Mouse (Mus musculus): ENCODE results near the gene Psmd3.
"Not testable (repeated sequence)": the region's sequence is repeated elsewhere in the genome, so short reads cannot be mapped to it uniquely, and the experiment has no call there.

The Psmd3 gene

DNA sequence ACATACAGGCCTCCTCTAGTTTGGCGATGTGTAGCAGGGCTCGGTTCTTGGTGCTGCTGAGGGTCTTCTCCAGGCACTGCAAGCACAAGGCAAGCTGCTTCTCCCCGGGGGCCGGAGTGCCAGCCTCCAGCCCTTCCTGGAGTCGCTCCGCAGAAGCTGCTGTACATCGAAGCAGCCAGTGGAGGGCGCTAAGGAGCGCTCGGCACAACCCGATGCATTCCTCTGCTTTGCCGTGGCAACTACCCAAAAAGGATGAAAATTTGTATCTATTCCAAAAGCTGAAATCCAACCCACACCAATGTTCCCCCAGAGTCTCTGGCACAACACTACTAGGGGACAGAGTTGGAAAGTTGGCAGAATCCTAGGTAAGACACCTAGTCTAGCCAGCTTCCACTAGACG lies 35.5 kb downstream of the Psmd3 start:
- DNase-seq (ENCODE audit: low spot score in 2 of 2) = peak in 1 of 2 experiments; percentile 28

DNA sequence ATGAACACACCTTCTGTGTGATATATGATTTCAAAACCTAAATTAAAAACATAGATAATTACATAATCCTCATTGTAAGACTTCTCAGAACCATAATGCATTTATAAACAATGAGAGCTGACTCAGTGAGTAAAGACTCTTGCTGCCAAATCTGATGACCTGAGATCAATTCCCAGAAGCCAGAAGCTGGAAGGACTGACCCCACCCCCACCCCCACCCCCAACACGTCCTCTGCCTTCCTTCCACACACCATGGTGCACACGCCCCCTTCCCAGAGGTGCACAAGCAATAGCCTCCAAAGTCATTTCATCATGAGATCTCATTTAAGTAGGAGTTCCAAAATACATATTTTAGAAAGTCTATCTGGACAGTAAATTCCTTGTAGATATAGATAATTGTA lies 38.4 kb downstream of the Psmd3 start:
- DNase-seq (ENCODE audit: low spot score in 2 of 2) = no peak

DNA sequence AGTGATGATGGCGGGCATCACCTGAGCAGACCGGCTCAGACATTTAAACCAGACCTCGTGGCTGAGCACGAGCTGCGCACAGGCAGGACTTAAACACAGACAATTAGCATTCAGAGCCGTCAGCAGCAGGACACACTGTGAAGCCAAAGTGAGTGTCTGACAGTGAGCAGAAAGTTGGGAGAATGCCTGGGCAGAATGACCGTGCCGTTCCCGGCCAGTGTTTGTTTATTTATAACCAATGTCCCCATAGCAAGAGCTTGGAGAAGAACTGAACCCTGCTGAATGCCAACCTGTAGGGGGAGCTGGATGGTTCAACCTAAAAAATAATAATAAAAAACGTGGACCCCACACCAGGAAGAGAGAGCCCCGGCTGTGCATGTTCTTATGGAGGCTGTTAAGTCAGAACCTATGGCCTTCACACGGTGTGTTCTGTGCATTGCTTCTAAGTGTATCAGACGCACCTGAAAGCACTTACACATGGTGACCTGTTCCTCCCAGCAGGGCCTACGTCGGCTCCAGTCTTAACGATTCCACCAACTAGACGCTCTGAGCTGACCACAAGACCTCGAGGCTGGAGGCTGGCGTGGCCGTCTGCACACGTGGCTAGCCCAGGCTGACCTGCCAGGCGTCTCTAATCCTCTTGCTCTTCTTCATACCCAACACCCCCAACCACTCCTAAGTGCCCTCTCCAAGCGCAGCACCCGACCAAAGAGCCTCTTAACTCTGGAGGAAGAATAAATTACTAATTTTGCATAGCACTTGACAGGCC lies 39.3 kb downstream of the Psmd3 start:
- peak; percentile 18 to 64 for DNase-seq (ENCODE audit: low spot score in 2 of 2)

DNA sequence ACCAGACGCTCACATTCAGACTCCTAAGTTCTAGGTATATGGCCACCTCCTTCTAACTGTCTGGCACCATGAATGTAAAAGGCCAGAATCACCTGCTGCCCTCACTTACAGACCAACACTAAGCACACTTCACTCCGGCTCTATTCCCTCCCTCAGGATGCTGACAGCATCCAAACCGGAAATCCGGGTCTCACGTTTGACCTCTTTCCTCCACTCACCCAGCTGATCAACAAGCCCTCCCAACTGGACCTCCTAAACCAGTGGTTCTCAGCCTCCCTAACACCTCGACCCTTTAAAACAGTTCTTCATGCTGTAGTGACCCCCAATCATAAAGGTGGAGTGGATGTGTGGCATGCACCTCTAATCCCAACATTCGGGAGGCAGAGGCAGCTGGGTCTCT lies 40.7 kb downstream of the Psmd3 start:
- no peak for DNase-seq (ENCODE audit: low spot score in 2 of 2)

DNA sequence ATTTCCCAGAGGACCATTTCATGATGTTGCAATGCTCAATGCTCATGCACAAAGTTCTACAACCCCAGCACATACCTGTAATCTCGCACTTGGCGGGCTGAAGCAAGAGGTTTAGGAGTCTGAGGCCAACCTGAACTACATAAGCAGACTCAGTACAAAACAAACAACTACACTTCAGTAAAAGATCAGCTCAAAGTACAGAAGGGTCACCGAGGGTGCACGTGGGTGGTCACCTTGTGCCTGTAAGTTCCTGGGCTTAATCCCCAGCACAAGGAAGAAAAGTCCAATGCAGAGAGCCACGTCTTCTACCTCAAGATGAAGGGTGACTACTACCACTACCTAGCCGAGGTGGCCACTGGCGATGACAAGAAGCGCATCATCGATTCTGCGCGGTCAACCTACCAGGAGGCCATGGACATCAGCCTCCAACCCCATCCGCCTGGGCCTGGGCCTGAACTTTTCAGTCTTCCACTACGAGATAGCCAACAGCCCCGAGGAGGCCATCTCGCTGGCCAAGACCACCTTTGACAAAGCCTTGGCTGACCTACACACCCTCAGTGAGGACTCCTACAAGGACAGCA lies 43.7 kb downstream of the Psmd3 start:
- no peak for DNase-seq (ENCODE audit: low spot score in 2 of 2)

DNA sequence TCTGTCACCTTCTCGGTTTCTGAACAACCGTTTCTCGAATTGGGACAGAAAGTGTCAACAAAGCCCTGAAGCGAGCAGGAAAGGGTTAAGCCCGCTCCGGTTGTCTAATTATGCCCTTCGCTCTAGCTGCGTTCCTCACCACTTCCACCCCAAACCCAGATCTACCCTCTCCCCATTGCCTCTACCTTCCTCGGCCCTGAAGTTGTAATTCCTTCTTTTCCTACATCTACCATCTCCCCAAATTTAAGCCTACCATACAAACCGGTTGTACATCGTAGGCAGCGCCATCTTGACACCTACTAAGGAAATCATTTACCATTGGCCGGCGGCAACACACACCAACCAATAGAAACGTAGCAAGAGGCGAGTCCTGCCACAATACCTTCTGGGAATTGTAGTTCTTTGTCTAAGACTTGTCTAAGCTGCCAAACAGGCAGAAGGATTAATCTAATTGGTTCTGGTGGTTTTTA lies 46.8 kb downstream of the Psmd3 start, which contains the start of gene Med24:
Med24 (minus strand) TSS at position 317 of the 470 bp plus-strand sequence.
- peak; percentile 52 to 86 for DNase-seq (ENCODE audit: low spot score in 2 of 2)

DNA sequence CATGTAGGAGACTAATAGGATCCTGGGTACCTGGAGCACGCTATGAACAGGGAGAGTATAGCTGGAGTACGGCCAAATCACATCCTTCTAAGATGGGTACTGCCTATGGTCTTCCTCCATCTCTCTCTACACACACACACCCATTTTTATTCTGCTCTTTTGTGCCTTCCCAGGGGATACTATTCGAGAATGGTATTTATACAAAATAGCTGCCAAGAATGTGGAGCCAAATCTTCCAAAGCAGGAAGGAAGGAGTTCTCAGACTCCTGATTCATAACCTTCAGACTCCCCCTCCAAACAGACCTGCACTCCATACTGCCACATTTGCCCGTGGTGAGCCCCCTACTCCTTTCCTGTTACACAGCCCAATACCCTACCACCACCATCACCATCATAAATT lies 48.4 kb downstream of the Psmd3 start:
- DNase-seq (ENCODE audit: low spot score in 2 of 2) = no peak

DNA sequence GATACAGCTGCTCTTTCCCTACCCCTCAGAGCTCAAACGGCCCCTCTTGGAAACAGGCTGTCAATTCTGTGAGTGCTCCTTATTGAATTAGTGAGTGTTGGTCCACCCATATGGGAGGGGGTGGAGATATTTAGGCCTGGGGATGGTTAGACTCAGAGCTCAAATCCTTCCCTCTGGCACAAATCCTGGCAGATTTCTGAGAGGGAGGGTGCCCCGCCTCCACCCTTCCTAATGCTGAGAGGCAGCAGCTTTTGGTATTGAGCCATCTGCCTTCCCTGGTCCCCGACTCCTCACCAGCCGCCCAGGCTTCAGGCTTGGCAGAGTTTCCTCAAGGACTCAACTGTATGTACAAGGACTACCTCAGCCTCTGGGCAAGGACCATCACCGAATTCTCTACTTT lies 48.8 kb downstream of the Psmd3 start:
- DNase-seq (ENCODE audit: low spot score in 2 of 2) = no peak

DNA sequence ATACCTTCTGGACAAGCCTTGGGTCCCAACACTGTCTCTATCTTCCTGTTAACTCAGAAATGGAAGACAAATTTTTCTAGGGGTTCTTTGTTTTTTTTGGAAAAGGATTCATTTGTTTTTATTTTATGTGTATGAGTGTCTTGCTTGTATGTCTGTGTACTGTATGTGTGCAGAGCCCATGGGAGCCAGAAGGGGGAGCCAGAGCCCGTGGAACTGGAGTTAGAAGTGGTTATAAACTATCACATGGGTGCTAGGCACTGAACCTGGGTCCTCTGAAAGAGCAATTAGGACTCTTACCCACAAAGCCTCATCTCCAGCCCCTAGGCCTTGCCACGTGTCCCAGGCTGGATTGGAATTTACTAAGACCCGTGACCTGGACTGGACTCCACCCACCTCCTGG lies 51.7 kb downstream of the Psmd3 start:
- DNase-seq (ENCODE audit: low spot score in 2 of 2) = no peak

DNA sequence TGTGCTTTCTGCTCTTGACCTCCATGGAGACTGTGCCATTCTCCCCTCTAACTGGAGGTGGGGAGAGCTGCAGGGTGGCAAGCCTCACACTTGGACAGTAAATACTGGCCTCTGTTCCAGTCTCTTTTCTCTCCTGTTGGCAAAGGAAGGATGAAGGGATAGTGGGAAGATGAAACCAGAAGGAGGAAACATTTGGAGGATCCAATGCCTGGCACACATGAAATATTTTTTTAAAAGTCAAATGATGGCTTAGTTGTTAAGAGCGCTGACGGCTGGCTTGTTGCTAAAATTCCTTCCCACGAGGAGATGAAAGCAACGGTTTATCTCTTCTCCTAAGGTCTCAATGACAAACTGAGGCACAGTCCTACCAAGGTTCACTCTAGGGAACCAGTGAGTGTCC lies 52.8 kb downstream of the Psmd3 start:
- DNase-seq (ENCODE audit: low spot score in 2 of 2) = no peak

DNA sequence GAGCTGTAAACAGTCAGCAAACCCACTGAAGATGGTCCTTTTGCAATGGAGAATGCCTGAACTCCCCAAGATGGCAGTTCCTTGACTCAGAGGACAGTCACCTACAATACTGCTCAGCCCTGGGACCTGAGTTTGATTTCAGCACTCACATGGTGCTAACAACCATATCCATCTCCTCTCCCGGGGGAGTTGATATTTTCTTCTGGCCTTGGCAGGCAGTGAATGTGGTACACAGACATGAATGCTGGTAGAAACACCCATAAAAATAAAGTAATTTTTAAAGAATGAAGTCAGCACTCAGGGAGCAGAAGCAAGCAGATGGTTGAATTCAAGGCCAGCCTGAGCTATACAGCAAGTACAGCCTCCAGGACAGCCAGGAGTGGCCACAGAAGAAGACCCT lies 53.8 kb downstream of the Psmd3 start:
- no peak for DNase-seq (ENCODE audit: low spot score in 2 of 2)

DNA sequence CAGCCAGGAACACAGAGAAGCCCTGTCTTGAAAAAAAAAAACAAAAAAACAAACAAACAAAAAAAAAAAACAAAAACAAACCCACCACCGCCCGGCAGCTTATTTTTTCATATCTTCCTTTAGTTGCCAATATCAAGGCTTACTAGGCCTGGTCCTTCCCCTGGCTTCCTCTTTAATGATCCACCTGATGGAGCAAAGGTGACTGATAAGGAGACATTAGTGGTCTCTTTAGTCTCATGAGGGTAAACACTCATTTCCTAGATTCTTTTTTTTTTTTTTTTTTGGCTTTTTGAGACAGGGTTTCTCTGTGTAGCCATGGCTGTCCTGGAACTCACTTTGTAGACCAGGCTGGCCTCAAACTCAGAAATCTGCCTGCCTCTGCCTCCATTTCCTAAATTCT lies 54.9 kb downstream of the Psmd3 start:
- not testable (repeated sequence) for DNase-seq (ENCODE audit: low spot score in 2 of 2)

DNA sequence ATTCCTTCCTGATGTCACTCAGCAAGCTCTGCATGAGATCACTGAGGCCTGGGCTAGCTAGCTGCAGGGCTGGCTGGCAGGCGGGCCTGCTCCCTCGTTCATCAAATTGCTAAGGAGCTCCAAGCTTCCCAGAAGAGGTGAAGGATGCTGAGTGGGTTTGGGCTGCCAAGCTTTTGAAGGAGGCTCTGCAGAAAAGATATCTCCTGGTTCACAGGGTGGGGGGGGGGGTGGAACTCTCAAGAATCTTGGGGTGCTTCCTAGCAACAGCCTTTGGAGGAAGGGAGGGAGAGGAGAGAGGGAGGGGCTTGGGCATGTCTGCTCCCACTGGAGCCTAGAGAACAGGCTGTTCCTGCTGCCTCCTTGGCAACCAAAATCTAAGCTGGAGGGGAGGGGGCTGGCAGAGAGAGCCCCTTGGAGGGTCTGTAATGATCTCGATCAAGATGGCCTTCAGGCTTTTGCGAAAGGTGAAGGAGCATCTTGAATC lies 56.1 kb downstream of the Psmd3 start:
- no peak for DNase-seq (ENCODE audit: low spot score in 2 of 2)

DNA sequence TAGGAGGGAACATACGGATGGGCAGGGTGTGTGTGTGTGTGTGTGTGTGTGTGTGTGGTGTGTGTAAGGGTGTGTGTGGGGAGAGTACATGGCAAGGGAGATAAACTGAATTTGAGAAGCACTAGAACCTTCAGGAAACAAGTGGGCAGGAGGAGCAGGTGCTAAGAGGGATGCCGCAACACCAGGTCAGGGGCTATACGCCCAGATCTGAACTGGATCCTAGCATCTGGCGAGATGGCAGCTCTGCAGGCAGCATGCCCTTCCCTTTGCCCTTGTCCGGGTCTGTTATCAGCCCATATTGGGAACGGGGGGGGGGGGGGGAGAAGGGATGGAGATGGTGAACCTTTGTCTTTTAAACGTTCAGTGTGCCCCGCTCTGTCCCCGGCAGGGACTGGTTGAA lies 56.6 kb downstream of the Psmd3 start:
- DNase-seq (ENCODE audit: low spot score in 2 of 2) = no peak

DNA sequence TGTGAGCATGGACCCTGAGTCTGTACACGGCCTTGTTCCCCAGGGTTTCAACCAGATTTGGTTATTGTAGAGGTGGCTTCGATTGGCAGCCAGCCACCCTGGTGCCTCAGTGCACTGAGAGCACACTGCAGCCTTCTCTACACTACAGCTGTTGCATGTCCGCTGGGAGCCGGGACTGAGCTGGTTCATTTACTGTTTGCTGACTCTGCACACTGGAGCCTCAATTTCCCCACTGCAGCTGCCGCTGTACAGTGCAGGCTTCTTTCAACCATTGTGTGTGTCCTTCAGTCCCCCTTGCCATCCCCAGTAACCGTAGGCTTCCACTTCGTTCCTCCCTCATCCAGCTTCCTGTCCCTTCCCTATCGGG lies 57.7 kb downstream of the Psmd3 start:
- peak in 1 of 2 experiments; percentile 28 for DNase-seq (ENCODE audit: low spot score in 2 of 2)

DNA sequence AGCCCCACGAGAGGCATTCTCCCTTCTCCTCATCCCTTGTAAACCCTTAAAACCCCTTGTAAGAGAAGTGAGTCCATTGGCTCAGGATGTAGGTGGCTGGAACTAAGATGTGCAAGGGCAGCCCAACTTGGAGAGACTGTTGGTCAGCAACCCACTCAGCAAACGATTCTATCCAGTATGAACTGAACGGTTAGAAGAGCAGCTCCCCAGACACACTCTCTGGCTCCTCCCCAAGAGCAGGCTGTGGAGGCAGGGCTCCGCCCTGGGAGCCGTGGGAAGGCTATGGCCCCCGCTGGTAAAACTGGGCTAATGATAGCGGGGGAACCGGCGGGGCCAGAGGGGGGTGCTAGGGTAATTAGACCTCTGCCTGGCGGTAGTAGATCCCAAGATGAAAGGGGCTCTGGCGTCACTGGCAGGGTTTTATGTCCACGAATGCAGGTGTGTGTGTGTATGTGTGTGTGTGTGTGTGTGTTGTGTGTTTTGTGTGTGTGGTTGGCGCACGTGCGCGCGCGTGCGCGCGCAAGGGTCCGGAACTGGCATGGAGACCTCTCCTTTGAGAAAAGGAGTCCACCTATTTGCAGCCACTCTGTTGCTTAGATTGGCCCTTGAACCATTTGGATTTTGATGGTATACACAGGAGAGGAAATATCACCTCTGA lies 58.2 kb downstream of the Psmd3 start, which contains the start of gene Thra:
Thra (plus strand) TSS at position 246 of the 658 bp plus-strand sequence.
- DNase-seq (ENCODE audit: low spot score in 2 of 2) = peak; percentile 42 to 61

DNA sequence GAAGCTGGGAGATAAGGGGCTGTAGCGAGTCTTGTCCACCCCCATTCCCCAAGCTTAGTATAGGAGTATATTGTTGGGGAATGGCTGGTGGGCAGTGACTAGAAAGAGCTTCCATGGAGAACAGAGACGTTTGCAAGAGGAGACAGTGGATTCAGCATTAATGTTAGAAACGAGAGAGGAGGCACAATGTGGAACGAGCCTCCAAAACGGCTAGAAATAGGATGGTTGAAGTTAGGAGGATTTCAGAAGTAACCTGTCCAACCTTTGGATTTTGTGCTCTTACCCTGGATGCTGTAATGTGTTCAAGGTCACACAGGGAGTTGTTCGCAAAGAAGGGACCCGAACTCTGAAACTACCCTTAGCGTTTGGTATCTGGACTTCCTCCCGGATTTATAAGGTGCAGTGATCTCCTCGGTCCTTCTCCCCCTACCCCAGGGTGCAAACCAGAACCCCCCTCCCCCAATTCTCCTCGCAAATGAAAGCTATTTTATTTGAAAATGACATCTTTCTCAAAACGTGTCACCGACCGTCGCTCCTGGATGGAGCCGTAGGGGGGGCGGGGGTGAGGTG lies 58.8 kb downstream of the Psmd3 start:
- DNase-seq (ENCODE audit: low spot score in 2 of 2) = peak in 1 of 2 experiments; percentile 23

DNA sequence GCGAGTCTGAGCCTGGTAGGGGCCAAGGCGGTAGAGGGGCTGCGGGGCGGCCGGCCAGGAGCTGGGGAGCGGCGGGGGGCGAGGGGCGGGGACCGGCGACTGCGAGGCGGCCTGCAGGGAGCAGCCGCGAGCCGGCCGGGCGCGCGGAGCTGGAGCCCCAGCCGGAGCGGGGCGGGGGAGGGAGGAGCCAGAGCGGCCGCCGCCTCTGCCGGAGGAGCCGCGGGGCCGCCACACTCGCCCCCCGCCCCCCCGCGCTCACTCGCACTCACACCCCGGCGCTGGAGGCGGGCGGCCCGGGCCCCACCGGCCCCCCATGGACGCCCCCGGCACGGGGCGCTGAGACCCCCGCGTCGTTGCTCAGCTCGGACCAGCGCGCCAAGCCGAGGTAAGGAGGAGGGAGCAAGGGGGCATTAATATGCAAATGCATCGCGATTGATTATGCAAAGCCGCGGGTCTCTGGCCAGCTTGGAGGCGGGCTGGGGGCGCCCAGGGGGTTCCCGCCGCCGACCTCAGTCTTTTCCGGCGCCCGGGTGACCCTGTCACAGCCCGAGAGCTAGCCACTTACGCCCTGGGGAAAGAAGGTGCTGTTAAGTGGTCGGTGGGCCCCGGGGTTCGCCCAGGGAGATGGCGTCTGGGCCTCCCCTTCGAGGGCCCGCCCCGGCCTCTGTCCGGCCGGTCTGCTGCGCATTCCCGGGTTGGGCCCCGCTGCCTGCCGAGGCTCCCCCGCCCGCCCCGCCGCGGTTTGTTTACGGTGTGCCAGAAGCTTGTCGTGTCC lies 59.5 kb downstream of the Psmd3 start:
- peak; percentile 67 to 82 for DNase-seq (ENCODE audit: low spot score in 2 of 2)

DNA sequence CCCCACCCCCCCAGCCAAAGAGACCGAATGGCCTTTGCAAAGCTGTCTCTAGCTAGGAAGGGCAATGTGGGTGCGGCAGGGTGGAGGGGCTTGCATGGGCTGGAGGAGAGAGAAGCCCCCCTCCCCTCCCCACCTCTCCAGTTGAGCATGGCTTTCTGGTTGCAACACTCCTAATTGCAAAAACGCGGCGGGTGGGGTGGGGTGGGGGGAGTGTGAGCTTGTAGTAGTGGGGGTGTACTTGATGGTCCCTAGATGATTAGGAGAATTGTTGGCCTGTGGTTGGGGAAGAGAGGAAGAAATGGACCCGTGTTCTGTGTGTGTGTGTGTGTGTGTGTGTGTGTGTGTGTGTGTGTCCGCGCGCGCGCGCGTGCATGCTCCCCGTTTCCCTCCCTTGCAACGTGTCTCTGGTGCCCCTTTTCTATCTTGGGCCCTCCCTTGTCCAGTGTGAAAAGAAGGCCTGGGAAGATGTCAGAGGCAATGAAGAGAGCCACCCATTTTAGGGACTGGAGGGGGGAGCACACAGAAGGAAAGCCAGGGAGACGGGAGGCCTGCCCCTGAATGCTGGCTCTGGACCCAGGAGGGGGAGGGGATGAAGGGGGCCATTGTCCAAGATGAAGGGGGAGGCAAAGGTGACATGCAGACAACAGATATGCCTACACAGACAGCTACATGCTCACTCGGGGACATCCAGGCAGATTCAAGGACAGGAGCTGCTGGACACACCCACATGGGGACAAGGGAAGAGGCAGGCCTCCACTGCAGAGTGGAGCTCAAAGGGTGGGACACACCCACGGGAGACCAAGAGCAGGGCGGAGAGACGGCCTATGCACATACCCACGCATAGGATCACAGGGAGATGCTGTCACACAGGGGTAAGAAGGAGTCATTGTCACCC lies 60.3 kb downstream of the Psmd3 start:
- DNase-seq (ENCODE audit: low spot score in 2 of 2) = peak in 1 of 2 experiments; percentile 39

DNA sequence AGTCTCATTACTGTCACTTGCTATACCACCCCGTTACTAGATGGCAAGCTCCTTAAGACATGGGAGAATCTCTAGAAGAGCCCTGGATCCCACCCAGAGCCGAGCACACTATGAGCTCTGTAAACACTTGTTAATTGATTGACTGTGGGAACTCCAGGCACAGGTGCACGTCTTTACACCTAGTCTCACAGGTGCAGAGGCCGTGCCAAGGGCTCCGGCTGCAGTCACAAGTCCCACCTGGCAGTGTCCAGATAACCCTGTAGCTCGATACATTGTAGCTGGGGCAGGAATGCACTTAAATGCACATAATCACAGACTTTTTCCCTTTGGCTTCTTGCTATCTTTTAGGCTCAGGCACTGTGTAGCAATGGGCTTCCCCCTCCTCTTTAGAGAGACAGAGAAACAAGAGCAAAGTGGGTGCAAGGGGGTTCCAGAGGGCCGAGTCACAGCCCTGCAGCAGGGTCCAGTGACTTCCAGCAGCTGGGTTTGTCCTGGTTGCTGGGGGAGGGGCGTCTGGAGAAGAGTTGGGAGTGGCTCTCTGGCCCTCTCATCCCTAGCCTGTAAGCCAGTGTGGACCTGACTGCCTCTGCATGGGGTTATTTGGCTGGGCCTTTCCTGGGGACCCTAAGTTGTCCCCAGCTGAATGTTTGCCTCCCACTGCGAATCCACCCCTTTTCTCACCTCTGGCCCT lies 61.4 kb downstream of the Psmd3 start:
- DNase-seq (ENCODE audit: low spot score in 2 of 2) = peak in 1 of 2 experiments; percentile 27

Measured in urinary bladder, adult 18-20 months (tissue).